Mouse (Mus musculus) intestine, postnatal 0 days (tissue): ENCODE data around the gene Smcp. TPM values are rescaled to one million over a fixed set of nuclear protein-coding genes. Genes with fewer than 3 reads are reported as not detected.
A peak's percentile ranks its signal among the peaks of the same experiment; 100 is the strongest.

ENCODE experiments used
- ATAC-seq: fragments of 200-750 bp; cut with Nextera tagmentation; 2 replicates; pipeline ENCODE4 v1.8.0; 2017; ENCODE audit warnings: mild to moderate bottlenecking, moderate TSS enrichment, moderate library complexity
- H3K27ac ChIP-seq: fragments of 300-500 bp; sonication (generic); 2 replicates; pipeline ENCODE4 v1.5.1; 2014; ENCODE audit warnings: mild to moderate bottlenecking, low read depth, low read length, moderate library complexity
- H3K27me3 ChIP-seq: fragments of 300-500 bp; sonication (generic); replicated peaks from 2 replicates; pipeline ENCODE4 v1.6.1; 2014; ENCODE audit warnings: low read length, mixed read lengths; ENCODE audit not compliant: control insufficient read depth, insufficient read depth
- H3K36me3 ChIP-seq: fragments of 300-500 bp; sonication (generic); 2 replicates; pipeline ENCODE4 v1.6.1; 2014; ENCODE audit warnings: mild to moderate bottlenecking, moderate library complexity; ENCODE audit not compliant: control insufficient read depth, insufficient read depth
- H3K4me1 ChIP-seq: fragments of 300-500 bp; sonication (generic); replicated peaks from 2 replicates; pipeline ENCODE4 v1.6.1; 2014; ENCODE audit warnings: antibody characterized with exemption, low read length, mixed read lengths; ENCODE audit not compliant: control insufficient read depth, insufficient read depth
- H3K4me2 ChIP-seq: fragments of 300-500 bp; sonication (generic); replicated peaks from 2 replicates; pipeline ENCODE4 v1.6.1; 2014; ENCODE audit warnings: low read depth, mild to moderate bottlenecking, moderate library complexity
- H3K4me3 ChIP-seq: fragments of 300-500 bp; sonication (generic); 2 replicates; pipeline ENCODE4 v1.5.1; 2014; ENCODE audit warnings: low read depth, low read length
- H3K9ac ChIP-seq: fragments of 300-500 bp; sonication (generic); 2 replicates; pipeline ENCODE4 v1.6.1; 2014; ENCODE audit warnings: mild to moderate bottlenecking, low read depth, low read length
- H3K9me3 ChIP-seq: fragments of 300-500 bp; sonication (generic); 2 replicates; pipeline ENCODE4 v1.6.1; 2016; ENCODE audit warnings: mixed run types; ENCODE audit not compliant: control insufficient read depth
- CTCF ChIP-seq: sonication (generic); IDR thresholded peaks from 2 replicates; pipeline ENCODE4 v1.5.1; 2016; ENCODE audit warnings: low read depth, mild to moderate bottlenecking, control low read depth, antibody characterized with exemption, moderate library complexity
- WGBS: fragments of 180-500 bp; shearing (Covaris S2); extraction: QIAGEN DNeasy Blood & Tissue Kit; methylation state at CpG from one replicate; pipeline ENCODE4 v1.1.7; 2014; 5-methylcytosine and 5-hydroxymethylcytosine counted together
- polyA plus RNA-seq: library from polyadenylated mRNA; unstranded; fragments of >200 nt; fragmentation: Nextera tagmentation; extraction: Ambion mirVana; gene quantifications from 2 replicates; pipeline ENCODE4 v1.2.1, GENCODE M21; 2015

Smcp gene
- polyA plus RNA-seq, 1 experiment from 2014 or later = 96.4 TPM

- Histone ChIP-seq H3K9ac (no peak overlapping the region), H3K9me3 (0 out of 2 replicates have a peak, but pooled peaks cover 4% of the 10 kb centered on the region), H3K4me1 (no peaks in the 10 kb centered on the region), H3K27me3 (no peaks in the 10 kb centered on the region), H3K4me2 (no peak overlapping the region), H3K4me3 (no peak overlapping the region), H3K36me3 (no peaks in the 10 kb centered on the region), H3K27ac (no peak overlapping the region)
- TF ChIP-seq CTCF = peak; percentile 58
- WGBS = 38% methylated on average over 1 of the region's 1 CpGs
- no peak for ATAC-seq
Measured at GRCm38 (mm10) chr3:92602169-92602568, 13.4 kb upstream of the Smcp start.

GRCm38 (mm10) chr3:92600456-92600855 lies 11.7 kb upstream of the Smcp start:
- H3K4me1 ChIP-seq = no peaks in the 10 kb centered on the region
- 26% methylated on average over 1 of the region's 1 CpGs for WGBS
- 0 out of 2 replicates have a peak, but pooled peaks cover 4% of the 10 kb centered on the region for H3K9me3 ChIP-seq
- ATAC-seq = peak; percentile 45; the same call in 1 of the 2 replicates
- H3K36me3 ChIP-seq = no peaks in the 10 kb centered on the region
- H3K27ac ChIP-seq = no peak overlapping the region
- H3K4me3 ChIP-seq = no peak overlapping the region
- peak; percentile 73 for TF ChIP-seq CTCF
- H3K9ac ChIP-seq = no peak overlapping the region
- H3K27me3 ChIP-seq = no peaks in the 10 kb centered on the region
- no peak overlapping the region for H3K4me2 ChIP-seq

- H3K9ac ChIP-seq = no peak overlapping the region
- H3K9me3 ChIP-seq = 0 out of 2 replicates have a peak, but pooled peaks cover 4% of the 10 kb centered on the region
- ATAC-seq = no peak
- H3K4me1 ChIP-seq = no peaks in the 10 kb centered on the region
- H3K36me3 ChIP-seq = no peaks in the 10 kb centered on the region
- no peaks in the 10 kb centered on the region for H3K27me3 ChIP-seq
- no peak overlapping the region for H3K4me3 ChIP-seq
- H3K27ac ChIP-seq = no peak overlapping the region
- no peak for TF ChIP-seq CTCF
- no peak overlapping the region for H3K4me2 ChIP-seq
Measured at GRCm38 (mm10) chr3:92599973-92600372, 11.2 kb upstream of the Smcp start.

GRCm38 (mm10) chr3:92598429-92598828 lies 9.6 kb upstream of the Smcp start:
- H3K9me3 ChIP-seq = 0 out of 2 replicates have a peak, but pooled peaks cover 4% of the 10 kb centered on the region
- no peak for TF ChIP-seq CTCF
- H3K9ac ChIP-seq = no peak overlapping the region
- 63% methylated on average over 2 of the region's 2 CpGs for WGBS
- no peak overlapping the region for H3K4me3 ChIP-seq
- no peaks in the 10 kb centered on the region for H3K4me1 ChIP-seq
- ATAC-seq = peak; percentile 66
- H3K4me2 ChIP-seq = peak overlapping the region; percentile 10; the same call in 1 of the 2 replicates
- H3K36me3 ChIP-seq = no peaks in the 10 kb centered on the region
- H3K27me3 ChIP-seq = no peaks in the 10 kb centered on the region
- H3K27ac ChIP-seq = no peak overlapping the region; the same call in 1 of the 2 replicates

- H3K4me3 ChIP-seq = no peak overlapping the region; the same call in 1 of the 2 replicates
- no peaks in the 10 kb centered on the region for H3K36me3 ChIP-seq
- peak overlapping the region; percentile 64 for H3K27ac ChIP-seq
- no peaks in the 10 kb centered on the region for H3K27me3 ChIP-seq
- ATAC-seq = peak; percentile 32
- TF ChIP-seq CTCF = no peak
- H3K4me2 ChIP-seq = peak overlapping the region; percentile 54
- 30% methylated on average over 3 of the region's 3 CpGs for WGBS
- no peaks in the 10 kb centered on the region for H3K9me3 ChIP-seq
- H3K9ac ChIP-seq = no peak overlapping the region; the same call in 1 of the 2 replicates
- no peaks in the 10 kb centered on the region for H3K4me1 ChIP-seq
Measured at GRCm38 (mm10) chr3:92587190-92587589, 1.6 kb downstream of the Smcp start.

GRCm38 (mm10) chr3:92585055-92585454 lies 3.7 kb downstream of the Smcp start:
- H3K9ac ChIP-seq = no peak overlapping the region
- no peaks in the 10 kb centered on the region for H3K4me1 ChIP-seq
- H3K27me3 ChIP-seq = no peaks in the 10 kb centered on the region
- 0 out of 2 replicates have a peak overlapping the region, but pooled peaks have one; percentile 50 for H3K27ac ChIP-seq
- ATAC-seq = peak; percentile 75
- 45% methylated on average over 1 of the region's 1 CpGs for WGBS
- no peak overlapping the region for H3K4me3 ChIP-seq
- H3K4me2 ChIP-seq = no peak overlapping the region
- no peaks in the 10 kb centered on the region for H3K36me3 ChIP-seq
- no peaks in the 10 kb centered on the region for H3K9me3 ChIP-seq
- no peak for TF ChIP-seq CTCF
